Mouse (Mus musculus) heart, embryonic 15.5 days (tissue): ENCODE measurements around the gene Zfp28. TPM values are rescaled to one million over a fixed set of nuclear protein-coding genes. Genes with fewer than 3 reads are reported as not detected.
A peak's percentile ranks its signal among the peaks of the same experiment; 100 is the strongest.

ENCODE experiments used
- ATAC-seq: fragments of 200-750 bp; cut with Nextera tagmentation; replicated peaks from 2 replicates; pipeline ENCODE4 v1.8.0; 2017; ENCODE audit warnings: low read depth, moderate TSS enrichment; ENCODE audit not compliant: insufficient number of reproducible peaks, insufficient read depth, low FRiP score
- H3K27ac ChIP-seq: fragments of 300-500 bp; sonication (generic); 2 replicates; pipeline ENCODE4 v1.5.1; 2015; ENCODE audit warnings: mild to moderate bottlenecking, inconsistent platforms
- H3K27me3 ChIP-seq: fragments of 300-500 bp; sonication (generic); 2 replicates; pipeline ENCODE4 v1.6.1; 2015; ENCODE audit warnings: inconsistent platforms
- H3K36me3 ChIP-seq: fragments of 300-500 bp; sonication (generic); 2 replicates; pipeline ENCODE4 v1.6.1; 2015; ENCODE audit warnings: mild to moderate bottlenecking, inconsistent platforms
- H3K4me1 ChIP-seq: fragments of 300-500 bp; sonication (generic); replicated peaks from 2 replicates; pipeline ENCODE4 v1.6.1; 2015; ENCODE audit warnings: inconsistent platforms
- H3K4me2 ChIP-seq: fragments of 300-500 bp; sonication (generic); 2 replicates; pipeline ENCODE4 v1.6.1; 2015; ENCODE audit warnings: inconsistent platforms, mild to moderate bottlenecking, moderate library complexity
- H3K4me3 ChIP-seq: fragments of 300-500 bp; sonication (generic); 2 replicates; pipeline ENCODE4 v1.5.1; 2015; ENCODE audit warnings: mild to moderate bottlenecking, inconsistent platforms
- H3K9ac ChIP-seq: fragments of 300-500 bp; sonication (generic); 2 replicates; pipeline ENCODE4 v1.6.1; 2015; ENCODE audit warnings: mild to moderate bottlenecking, inconsistent platforms
- H3K9me3 ChIP-seq: fragments of 300-500 bp; sonication (generic); replicated peaks from 2 replicates; pipeline ENCODE4 v1.6.1; 2016; ENCODE audit warnings: inconsistent platforms
- WGBS: fragments of 180-500 bp; shearing (Covaris S2); methylation state at CpG from one replicate; pipeline ENCODE4 v1.1.7; 2015; ENCODE audit warnings: mixed read lengths; 5-methylcytosine and 5-hydroxymethylcytosine counted together
- polyA plus RNA-seq: library from polyadenylated mRNA; unstranded; fragments of >200 nt; fragmentation: Nextera tagmentation; extraction: Ambion mirVana; gene quantifications from 2 replicates; pipeline ENCODE4 v1.2.1, GENCODE M21; 2015

The Zfp28 gene
- polyA plus RNA-seq, 1 experiment from 2014 or later, result 8.0 TPM

- under 1% methylated on average over 17 of the region's 17 CpGs for WGBS
These were observed 26.9 kb downstream of the Zfp28 start, which contains the start of gene Gm20715 for GRCm38 (mm10) chr7:6410043-6410442. Gene Gm20715, plus strand, starts transcription at chr7:6410277.

GRCm38 (mm10) chr7:6414626-6415441, 31.7 kb downstream of the Zfp28 start:
- H3K4me3 ChIP-seq, result no peak overlapping the region
- H3K9me3 ChIP-seq, result no peaks in the 10 kb centered on the region
- H3K27ac ChIP-seq, result no peak overlapping the region
- no peaks in the 10 kb centered on the region for H3K36me3 ChIP-seq
- no peaks in the 10 kb centered on the region for H3K4me1 ChIP-seq
- H3K9ac ChIP-seq, result no peak overlapping the region
- no peak for ATAC-seq
- 7% methylated on average over 22 of the region's 22 CpGs for WGBS
- H3K4me2 ChIP-seq, result no peak overlapping the region
- H3K27me3 ChIP-seq, result 0 out of 2 replicates have a peak, but pooled peaks cover 3% of the 10 kb centered on the region

More at GRCm38 (mm10) chr7:6410043-6410442, 26.9 kb downstream of the Zfp28 start, which contains the start of gene Gm20715:
- no peaks in the 10 kb centered on the region for H3K9me3 ChIP-seq
- ATAC-seq, result peak; percentile 91
- H3K9ac ChIP-seq, result no peak within 1 kb of the TSS
- H3K4me1 ChIP-seq, result no peaks in the 10 kb centered on the region
- no peak within 1 kb of the TSS for H3K4me2 ChIP-seq
- no peaks in the 10 kb centered on the region for H3K27me3 ChIP-seq
- no peaks in the 10 kb centered on the region for H3K36me3 ChIP-seq
- H3K27ac ChIP-seq, result no peak within 1 kb of the TSS
- H3K4me3 ChIP-seq, result no peak within 1 kb of the TSS

DNA sequence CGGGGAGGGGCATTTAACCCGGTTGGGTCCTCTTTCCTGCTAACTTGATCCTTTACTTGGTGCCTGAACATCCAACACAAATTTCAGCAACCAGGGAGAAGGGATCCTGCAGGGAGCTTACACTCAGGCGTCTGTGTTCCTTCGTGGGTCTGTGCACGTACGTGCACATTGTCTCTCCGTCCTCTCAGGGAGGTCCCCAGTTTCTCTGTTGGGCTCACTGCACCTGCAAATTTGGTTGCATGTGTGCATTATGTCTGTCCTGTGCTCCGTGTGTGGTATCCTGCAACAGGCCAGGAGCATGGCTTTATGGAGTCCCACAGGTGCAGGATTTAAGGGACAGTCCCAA, 32.3 kb downstream of the Zfp28 start:
- no peak for ATAC-seq
- Histone ChIP-seq H3K27me3 (0 out of 2 replicates have a peak, but pooled peaks cover 3% of the 10 kb centered on the region), H3K36me3 (no peaks in the 10 kb centered on the region), H3K9me3 (no peaks in the 10 kb centered on the region), H3K9ac (no peak overlapping the region), H3K4me1 (no peaks in the 10 kb centered on the region), H3K27ac (no peak overlapping the region), H3K4me3 (no peak overlapping the region), H3K4me2 (no peak overlapping the region)
- WGBS, result 16% methylated on average over 8 of the region's 8 CpGs

DNA sequence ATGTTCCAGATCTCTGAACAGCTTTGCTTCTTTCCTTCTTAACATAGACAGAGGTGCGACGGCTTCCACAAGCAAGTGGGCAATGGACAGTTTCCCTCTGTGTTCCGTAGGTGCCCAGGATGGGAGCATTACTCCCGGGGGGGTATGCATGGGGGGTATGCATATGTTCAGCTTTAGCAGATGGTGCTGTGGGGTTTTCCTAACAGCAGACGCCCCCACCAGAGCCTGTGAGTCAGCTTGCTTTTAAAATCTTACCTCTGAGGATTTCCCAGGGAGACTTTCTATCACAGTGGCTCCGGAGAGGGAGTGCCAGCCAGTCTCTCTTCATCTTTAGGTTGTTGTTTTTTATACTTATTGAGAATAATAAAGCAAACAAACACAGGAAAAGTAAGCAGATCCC, 36.8 kb downstream of the Zfp28 start:
- 76% methylated on average over 6 of the region's 6 CpGs for WGBS
- Histone ChIP-seq H3K27me3 (0 out of 2 replicates have a peak, but pooled peaks cover 3% of the 10 kb centered on the region), H3K4me2 (no peak overlapping the region), H3K9ac (no peak overlapping the region), H3K4me3 (no peak overlapping the region), H3K9me3 (no peaks in the 10 kb centered on the region), H3K27ac (no peak overlapping the region), H3K36me3 (no peaks in the 10 kb centered on the region), H3K4me1 (no peaks in the 10 kb centered on the region)
- no peak for ATAC-seq

DNA sequence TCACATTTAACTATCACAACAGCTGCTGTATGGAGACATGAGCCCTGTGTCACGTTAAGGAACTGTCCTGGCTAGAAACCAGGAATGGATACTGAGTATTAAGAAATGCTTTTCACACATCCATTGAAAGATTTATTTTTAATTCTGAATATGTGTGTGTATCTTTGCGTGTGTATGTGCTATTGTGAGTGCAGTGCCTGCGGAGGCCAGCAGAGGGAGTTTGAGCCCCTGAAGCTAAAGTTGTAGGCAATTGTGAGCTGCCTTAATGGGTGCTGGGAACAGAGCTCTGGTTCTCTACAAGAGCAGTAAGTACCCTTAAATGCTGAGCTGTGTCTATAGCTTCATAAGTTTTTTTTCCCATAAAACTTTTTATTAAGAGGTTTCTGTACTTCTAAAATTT, 46.3 kb downstream of the Zfp28 start:
- no peak for ATAC-seq
- WGBS, result 84% methylated on average over 3 of the region's 3 CpGs
- H3K27ac ChIP-seq, result no peak overlapping the region
- H3K36me3 ChIP-seq, result no peaks in the 10 kb centered on the region
- H3K4me1 ChIP-seq, result no peaks in the 10 kb centered on the region
- no peak overlapping the region for H3K9ac ChIP-seq
- no peak overlapping the region for H3K4me3 ChIP-seq
- H3K27me3 ChIP-seq, result no peaks in the 10 kb centered on the region
- H3K9me3 ChIP-seq, result 0 out of 2 replicates have a peak, but pooled peaks cover 6% of the 10 kb centered on the region
- H3K4me2 ChIP-seq, result no peak overlapping the region

GRCm38 (mm10) chr7:6430342-6430741, 47.2 kb downstream of the Zfp28 start:
- no peak overlapping the region for H3K4me3 ChIP-seq
- H3K9ac ChIP-seq, result no peak overlapping the region
- H3K4me1 ChIP-seq, result no peaks in the 10 kb centered on the region
- H3K27me3 ChIP-seq, result no peaks in the 10 kb centered on the region
- no peak overlapping the region for H3K27ac ChIP-seq
- no peak for ATAC-seq
- WGBS, result 19% methylated on average over 2 of the region's 2 CpGs
- H3K9me3 ChIP-seq, result 0 out of 2 replicates have a peak, but pooled peaks cover 6% of the 10 kb centered on the region
- H3K4me2 ChIP-seq, result no peak overlapping the region
- H3K36me3 ChIP-seq, result no peaks in the 10 kb centered on the region

- no peak within 1 kb of the TSS for H3K4me3 ChIP-seq
- H3K4me1 ChIP-seq, result no peaks in the 10 kb centered on the region
- H3K4me2 ChIP-seq, result no peak within 1 kb of the TSS
- no peaks in the 10 kb centered on the region for H3K27me3 ChIP-seq
- H3K9ac ChIP-seq, result no peak within 1 kb of the TSS
- H3K36me3 ChIP-seq, result no peaks in the 10 kb centered on the region
- no peak for ATAC-seq
- H3K27ac ChIP-seq, result no peak within 1 kb of the TSS
- no peaks in the 10 kb centered on the region for H3K9me3 ChIP-seq
- WGBS, result 57% methylated on average over 3 of the region's 3 CpGs
These were observed 55.3 kb downstream of the Zfp28 start, which contains the start of gene Olfr1344 for GRCm38 (mm10) chr7:6438388-6438787. Gene Olfr1344, plus strand, starts transcription at chr7:6438688.

DNA sequence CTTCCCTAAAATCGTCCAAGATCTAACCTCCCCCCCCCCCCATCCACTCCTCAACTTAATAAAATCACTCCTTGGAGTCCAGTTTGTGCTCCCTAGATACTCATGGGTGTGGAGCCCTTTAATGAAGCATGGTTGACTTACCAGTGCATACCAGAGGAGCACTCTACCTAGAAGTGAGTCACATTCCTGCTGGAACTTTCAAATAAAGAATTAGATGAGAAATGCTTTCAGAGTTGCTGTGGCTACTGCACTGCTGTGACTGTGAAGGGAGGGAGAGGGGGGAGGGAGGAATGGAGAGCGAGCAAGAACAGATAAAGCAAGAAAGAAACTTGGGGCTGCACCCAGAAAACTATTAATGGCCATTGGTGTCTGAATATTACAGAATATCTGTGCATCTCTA, 58.1 kb downstream of the Zfp28 start:
- no peak for ATAC-seq
- no peaks in the 10 kb centered on the region for H3K9me3 ChIP-seq
- H3K4me1 ChIP-seq, result no peaks in the 10 kb centered on the region
- no peak overlapping the region for H3K4me2 ChIP-seq
- H3K27ac ChIP-seq, result no peak overlapping the region
- H3K36me3 ChIP-seq, result no peaks in the 10 kb centered on the region
- WGBS, result 61% methylated on average over 2 of the region's 2 CpGs
- H3K27me3 ChIP-seq, result no peaks in the 10 kb centered on the region
- H3K9ac ChIP-seq, result no peak overlapping the region
- no peak overlapping the region for H3K4me3 ChIP-seq

Other genes with a start within 250 kb of the Zfp28 start
- 19.8 and 25.2 TPM in 2 replicates for gene Zfp787, start 227.3 kb upstream of the Zfp28 start, polyA plus RNA-seq
- 29.9 and 38.5 TPM in 2 replicates for gene Zfp444, start 211.1 kb upstream of the Zfp28 start, polyA plus RNA-seq
- gene Galp, start 186.2 kb upstream of the Zfp28 start, polyA plus RNA-seq, result not detected in 2 replicates
- gene Zscan5b, start 161.0 kb upstream of the Zfp28 start, polyA plus RNA-seq, result not detected in 2 replicates
- gene Epp13, start 130.6 kb upstream of the Zfp28 start, polyA plus RNA-seq, result not detected in 2 replicates
- 3.9 and 4.1 TPM in 2 replicates for gene Zfp667, start 96.7 kb upstream of the Zfp28 start, polyA plus RNA-seq
- gene Zfp583, start 52.0 kb upstream of the Zfp28 start, polyA plus RNA-seq, result 3.6 and 4.4 TPM in 2 replicates
- 0.73 and 1.3 TPM in 2 replicates for gene Gm3854, start 39.5 kb upstream of the Zfp28 start, polyA plus RNA-seq
- gene Zfp78, start 20.0 kb upstream of the Zfp28 start, polyA plus RNA-seq, result 1.1 and 1.3 TPM in 2 replicates
- 0.28 TPM in 1 of 2 replicates, not detected in the other for gene Smim17, start 15.4 kb downstream of the Zfp28 start, polyA plus RNA-seq
- not detected in 2 replicates for gene Gm20715, start 27.0 kb downstream of the Zfp28 start, polyA plus RNA-seq
- gene Olfr1344, start 55.4 kb downstream of the Zfp28 start, polyA plus RNA-seq, result not detected in 2 replicates
- not detected in 2 replicates for gene Olfr1336, start 72.9 kb downstream of the Zfp28 start, polyA plus RNA-seq
- gene Olfr1346, start 83.8 kb downstream of the Zfp28 start, polyA plus RNA-seq, result not detected in 2 replicates
- gene Olfr5, start 103.6 kb downstream of the Zfp28 start, polyA plus RNA-seq, result not detected in 2 replicates
- not detected in 2 replicates for gene Olfr1347, start 116.5 kb downstream of the Zfp28 start, polyA plus RNA-seq
- gene Olfr1348, start 125.5 kb downstream of the Zfp28 start, polyA plus RNA-seq, result not detected in 2 replicates
- gene Olfr1349, start 139.7 kb downstream of the Zfp28 start, polyA plus RNA-seq, result not detected in 2 replicates
- not detected in 2 replicates for gene Olfr1350, start 181.5 kb downstream of the Zfp28 start, polyA plus RNA-seq